Mouse (Mus musculus) heart, embryonic 14.5 days (tissue): ENCODE results near the gene Tns3. TPM values are rescaled to one million over a fixed set of nuclear protein-coding genes. Genes with fewer than 3 reads are reported as not detected.

Experiments
- ATAC-seq: fragments of 200-750 bp; cut with Nextera tagmentation; 2 replicates; pipeline ENCODE4 v1.8.0; 2017; ENCODE audit warnings: low read depth, moderate TSS enrichment; ENCODE audit not compliant: insufficient number of reproducible peaks, insufficient read depth, low FRiP score
- H3K27ac ChIP-seq, 2 experiments: fragments of 200-500 bp in 1 of 2; fragments of 300-500 bp in 1 of 2; sonication (generic) in 1 of 2; replicated peaks in 1 of 2; 2 replicates each; pipeline ENCODE4 v1.5.1; 2012 to 2014; ENCODE audit warnings: low read depth in 2 of 2, low read length in 2 of 2, control low read depth in 1 of 2, mild to moderate bottlenecking in 1 of 2, mixed read lengths in 1 of 2; ENCODE audit not compliant: control insufficient read depth in 1 of 2, insufficient read depth in 1 of 2
- H3K27me3 ChIP-seq: fragments of 300-500 bp; sonication (generic); 2 replicates; pipeline ENCODE4 v1.6.1; 2014; ENCODE audit warnings: mild to moderate bottlenecking, low read length, control low read depth; ENCODE audit not compliant: control insufficient read depth, insufficient read depth
- H3K36me3 ChIP-seq: fragments of 300-500 bp; sonication (generic); 2 replicates; pipeline ENCODE4 v1.6.1; 2014; ENCODE audit warnings: mild to moderate bottlenecking, control low read depth, low read length, mixed read lengths; ENCODE audit not compliant: control insufficient read depth, insufficient read depth
- H3K4me1 ChIP-seq, 2 experiments: fragments of 200-500 bp in 1 of 2; fragments of 300-500 bp in 1 of 2; sonication (generic) in 1 of 2; 2 replicates each; pipeline ENCODE4 v1.6.1; 2012 to 2014; ENCODE audit warnings: low read length in 2 of 2, control low read depth in 1 of 2, mixed read lengths in 1 of 2; ENCODE audit not compliant: control insufficient read depth in 2 of 2, insufficient read depth in 2 of 2
- H3K4me2 ChIP-seq: fragments of 300-500 bp; sonication (generic); 2 replicates; pipeline ENCODE4 v1.6.1; 2014; ENCODE audit warnings: mild to moderate bottlenecking, low read length
- H3K4me3 ChIP-seq, 2 experiments: fragments of 200-500 bp in 1 of 2; fragments of 300-500 bp in 1 of 2; sonication (generic) in 1 of 2; 2 replicates each; pipeline ENCODE4 v1.5.1; 2012 to 2014; ENCODE audit warnings: low read length in 2 of 2, mild to moderate bottlenecking in 2 of 2, control low read depth in 1 of 2, low read depth in 1 of 2, moderate library complexity in 1 of 2; ENCODE audit not compliant: control insufficient read depth in 1 of 2, insufficient read depth in 1 of 2
- H3K9ac ChIP-seq: fragments of 300-500 bp; sonication (generic); 2 replicates; pipeline ENCODE4 v1.6.1; 2014; ENCODE audit warnings: mild to moderate bottlenecking, low read length
- H3K9me3 ChIP-seq: fragments of 300-500 bp; sonication (generic); 2 replicates; pipeline ENCODE4 v1.6.1; 2016; ENCODE audit warnings: low read length, control low read depth; ENCODE audit not compliant: control insufficient read depth
- WGBS: fragments of 180-500 bp; shearing (Covaris S2); extraction: QIAGEN DNeasy Blood & Tissue Kit; methylation state at CpG from one replicate; pipeline ENCODE4 v1.1.7; 2014; 5-methylcytosine and 5-hydroxymethylcytosine counted together
- polyA plus RNA-seq: library from polyadenylated mRNA; unstranded; fragments of >200 nt; fragmentation: Nextera tagmentation; extraction: Ambion mirVana; gene quantifications from 2 replicates; pipeline ENCODE4 v1.2.1, GENCODE M21; 2014

The Tns3 gene
- polyA plus RNA-seq, 1 experiment from 2014 or later, result 14.1 TPM

DNA sequence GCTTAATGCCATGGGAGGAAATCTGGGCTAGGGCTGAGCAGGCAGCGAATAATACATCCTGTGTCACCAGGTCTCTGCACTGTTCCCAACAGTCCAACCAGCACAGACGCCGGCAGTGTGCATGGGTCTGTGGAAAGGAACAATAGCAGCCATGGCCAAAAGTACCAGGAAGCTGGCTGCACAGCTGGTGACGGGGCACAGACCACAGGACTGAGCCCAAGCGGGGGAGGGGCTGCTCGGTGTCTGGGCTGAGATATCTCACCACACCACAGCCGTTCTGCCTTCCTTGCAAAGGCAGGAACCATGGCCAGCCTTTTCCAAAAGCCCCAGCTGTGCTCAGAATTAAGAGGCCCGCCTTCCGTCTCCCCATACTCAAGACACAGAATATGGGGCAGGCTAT, 107.3 kb downstream of the Tns3 start:
- no peaks in the 10 kb centered on the region for H3K27me3 ChIP-seq
- WGBS, result 33% methylated on average over 9 of the region's 9 CpGs
- no peaks in the 10 kb centered on the region for H3K9me3 ChIP-seq
- H3K9ac ChIP-seq, result no peak overlapping the region
- no peaks in the 10 kb centered on the region for H3K36me3 ChIP-seq
- H3K4me3 ChIP-seq, result no peak overlapping the region
- no peak overlapping the region for H3K27ac ChIP-seq
- H3K4me1 ChIP-seq, result peaks cover 14 to 22% of the 10 kb centered on the region in 2 experiments
- H3K4me2 ChIP-seq, result no peak overlapping the region
- ATAC-seq, result peak; percentile 65

DNA sequence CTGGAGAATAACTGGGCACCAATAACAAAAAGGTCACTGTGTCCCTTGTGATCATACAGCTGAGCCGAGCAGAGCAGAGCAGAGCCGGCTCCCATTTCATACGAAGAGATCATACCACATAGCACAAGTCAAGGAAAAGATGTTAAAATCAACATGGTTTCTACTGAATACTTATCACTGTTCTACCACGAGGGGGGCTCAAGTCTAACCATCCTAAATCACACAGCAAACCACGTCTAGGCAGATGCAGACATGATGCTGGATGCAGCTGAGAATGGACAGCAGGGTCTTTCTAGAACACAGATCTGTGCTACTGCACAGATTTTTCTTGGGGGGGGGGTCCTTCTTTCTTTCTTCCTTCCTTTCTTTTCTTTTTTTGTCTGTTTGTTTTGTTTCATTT, 112.6 kb downstream of the Tns3 start:
- Histone ChIP-seq H3K4me2 (no peak overlapping the region), H3K4me3 (no peak overlapping the region), H3K27ac (no peak overlapping the region), H3K36me3 (peaks cover 9% of the 10 kb centered on the region; the same call in 1 of the 2 replicates), H3K27me3 (no peaks in the 10 kb centered on the region), H3K9ac (no peak overlapping the region), H3K9me3 (no peaks in the 10 kb centered on the region), H3K4me1 (peaks cover 11 to 16% of the 10 kb centered on the region in 2 experiments; a peak in 3 of 4 replicates)
- WGBS, result 82% methylated on average over 5 of the region's 5 CpGs
- ATAC-seq, result no peak

DNA sequence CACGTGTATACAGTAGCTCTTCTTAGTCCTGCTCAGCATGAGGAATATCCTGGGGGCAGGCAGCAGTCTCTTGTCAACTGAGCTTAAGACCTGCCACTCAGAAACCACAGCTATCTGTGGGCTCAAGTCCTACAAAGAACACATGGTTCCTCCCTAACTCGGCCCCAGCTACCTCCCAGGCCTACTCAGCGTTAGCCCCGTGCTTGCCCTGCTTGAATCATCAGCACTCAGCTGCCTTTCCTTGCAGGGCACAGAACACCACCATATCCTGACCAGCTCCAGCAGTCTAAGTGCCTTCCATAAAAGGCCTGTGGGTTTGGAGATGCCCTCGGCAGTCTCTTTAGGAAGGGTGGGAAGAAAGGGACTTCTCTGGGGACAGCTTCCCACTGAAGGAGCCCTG, 116.7 kb downstream of the Tns3 start:
- H3K9ac ChIP-seq, result no peak overlapping the region
- no peaks in the 10 kb centered on the region for H3K9me3 ChIP-seq
- H3K27me3 ChIP-seq, result no peaks in the 10 kb centered on the region
- H3K27ac ChIP-seq, result no peak overlapping the region
- no peak overlapping the region for H3K4me3 ChIP-seq
- H3K4me1 ChIP-seq, result peaks cover 11 to 14% of the 10 kb centered on the region in 2 experiments; a peak in 3 of 4 replicates
- no peak for ATAC-seq
- 25% methylated on average over 5 of the region's 5 CpGs for WGBS
- peaks cover 21% of the 10 kb centered on the region; the same call in 1 of the 2 replicates for H3K36me3 ChIP-seq
- H3K4me2 ChIP-seq, result no peak overlapping the region

DNA sequence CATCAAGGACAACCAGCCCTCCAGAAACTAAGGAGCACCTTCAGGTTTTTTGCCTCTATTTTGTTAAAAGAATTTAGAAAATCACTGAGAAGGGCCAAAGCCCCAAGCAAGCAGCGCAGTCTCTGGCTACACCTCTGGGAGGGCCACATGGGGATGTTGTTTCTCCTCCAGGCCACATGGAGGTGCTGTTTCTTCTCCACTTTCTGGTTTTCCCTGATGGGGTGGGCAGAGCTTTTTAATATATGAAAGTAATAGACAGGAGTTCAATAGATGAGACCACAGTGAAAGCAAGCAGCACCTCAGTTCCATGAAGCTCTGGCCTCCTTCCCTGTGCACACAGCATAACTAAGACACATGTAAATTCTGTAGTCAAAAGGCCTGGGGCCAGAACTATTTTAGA, 118.5 kb downstream of the Tns3 start:
- H3K27ac ChIP-seq, result no peak overlapping the region
- H3K27me3 ChIP-seq, result no peaks in the 10 kb centered on the region
- H3K9ac ChIP-seq, result no peak overlapping the region
- no peak overlapping the region for H3K4me2 ChIP-seq
- ATAC-seq, result no peak
- H3K9me3 ChIP-seq, result no peaks in the 10 kb centered on the region
- 94% methylated on average over 1 of the region's 1 CpGs for WGBS
- peaks cover 21% of the 10 kb centered on the region; the same call in 1 of the 2 replicates for H3K36me3 ChIP-seq
- H3K4me3 ChIP-seq, result no peak overlapping the region
- peaks cover 14 to 21% of the 10 kb centered on the region in 2 experiments for H3K4me1 ChIP-seq

DNA sequence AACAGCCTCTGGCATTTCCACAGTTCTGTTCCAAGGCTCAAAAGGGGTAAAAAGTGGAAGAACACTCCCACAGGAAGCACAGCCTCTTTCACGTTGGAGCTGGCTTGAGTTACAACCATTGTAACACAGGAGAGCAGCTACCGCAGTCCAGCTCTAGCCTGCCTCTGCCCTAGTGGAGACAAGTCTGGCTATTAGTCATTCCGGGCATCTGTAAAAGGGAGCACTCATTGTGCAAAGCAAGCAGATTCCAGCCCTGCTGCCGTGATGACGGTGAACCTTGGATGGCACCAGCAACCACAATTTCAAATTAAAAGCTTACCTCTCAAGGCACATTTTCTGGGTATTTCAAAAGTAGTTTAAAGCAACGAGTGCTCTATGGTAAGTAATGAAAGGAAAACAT, 120.0 kb downstream of the Tns3 start:
- peaks cover 21% of the 10 kb centered on the region; the same call in 1 of the 2 replicates for H3K36me3 ChIP-seq
- no peak overlapping the region for H3K27ac ChIP-seq
- H3K4me3 ChIP-seq, result no peak overlapping the region
- H3K27me3 ChIP-seq, result no peaks in the 10 kb centered on the region
- 49% methylated on average over 6 of the region's 6 CpGs for WGBS
- H3K4me2 ChIP-seq, result no peak overlapping the region
- peaks cover 16 to 27% of the 10 kb centered on the region in 2 experiments for H3K4me1 ChIP-seq
- no peak overlapping the region for H3K9ac ChIP-seq
- ATAC-seq, result no peak
- H3K9me3 ChIP-seq, result no peaks in the 10 kb centered on the region

DNA sequence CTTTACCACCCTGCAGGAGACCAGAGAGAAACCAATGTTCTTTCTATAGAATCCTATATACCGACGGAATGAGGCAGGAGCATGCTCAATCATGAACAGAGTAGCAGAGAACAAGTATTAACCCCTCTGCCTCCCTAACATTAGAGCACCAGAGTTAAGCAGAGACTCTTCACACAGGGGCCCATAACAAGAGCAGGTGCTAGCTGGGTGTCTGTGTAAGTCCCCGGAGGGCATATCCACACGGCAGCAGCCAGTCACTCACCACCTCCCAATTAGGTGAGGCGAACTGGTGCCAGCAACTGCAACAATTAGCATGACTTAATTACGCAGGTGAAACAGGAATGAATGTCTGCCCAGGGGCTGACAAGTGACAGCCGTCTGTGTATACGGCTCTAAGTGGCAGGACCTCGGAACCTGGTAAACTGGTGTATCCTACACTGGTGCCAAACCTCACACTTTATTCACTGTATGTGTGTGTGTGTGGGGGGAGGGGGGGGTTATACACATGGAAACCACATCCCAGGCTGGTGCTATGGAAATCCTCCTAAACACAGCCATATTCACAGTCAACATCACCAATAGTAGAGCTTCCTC, 123.0 kb downstream of the Tns3 start:
- Histone ChIP-seq H3K9me3 (no peaks in the 10 kb centered on the region), H3K36me3 (peaks cover 22% of the 10 kb centered on the region), H3K27ac (no peak overlapping the region), H3K9ac (no peak overlapping the region), H3K4me2 (no peak overlapping the region), H3K27me3 (no peaks in the 10 kb centered on the region), H3K4me3 (no peak overlapping the region), H3K4me1 (peaks cover 5 to 17% of the 10 kb centered on the region in 2 experiments; a peak in 2 of 4 replicates)
- WGBS, result 60% methylated on average over 9 of the region's 9 CpGs
- no peak for ATAC-seq

DNA sequence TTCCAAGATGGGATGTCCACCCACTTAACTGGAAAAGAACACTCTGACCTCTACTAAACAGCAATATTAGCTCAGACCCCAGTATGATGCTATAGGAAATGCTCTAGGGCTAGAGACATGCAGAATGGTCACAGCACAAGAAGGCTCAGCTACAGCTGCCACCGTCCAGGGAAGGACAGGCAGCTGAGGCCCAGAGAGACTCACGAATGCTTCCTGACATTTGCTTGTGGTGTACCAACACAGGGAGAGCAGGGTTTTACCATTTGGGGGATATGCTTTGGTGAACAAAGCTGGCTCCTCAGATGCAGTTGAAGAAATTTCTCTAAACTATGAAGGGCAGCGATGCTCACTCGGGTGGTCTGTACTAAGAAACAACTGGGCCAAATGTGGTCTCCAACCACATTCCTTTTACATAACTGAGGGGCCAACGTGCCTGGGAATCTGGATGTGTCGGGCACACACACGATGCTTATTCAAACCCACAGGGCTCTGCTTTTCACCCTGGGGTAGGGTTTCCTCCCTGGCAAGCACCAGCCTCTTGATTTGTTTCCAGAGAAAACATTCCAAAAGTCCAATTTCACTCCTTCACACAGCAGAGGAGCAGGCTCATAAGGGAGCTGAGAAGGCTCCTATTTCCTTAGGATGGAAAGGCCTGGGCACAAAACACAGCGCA, 124.6 kb downstream of the Tns3 start:
- H3K9ac ChIP-seq, result no peak overlapping the region; the same call in 1 of the 2 replicates
- no peak overlapping the region for H3K27ac ChIP-seq
- 51% methylated on average over 8 of the region's 8 CpGs for WGBS
- H3K27me3 ChIP-seq, result no peaks in the 10 kb centered on the region
- ATAC-seq, result no peak
- H3K9me3 ChIP-seq, result no peaks in the 10 kb centered on the region
- peaks cover 25% of the 10 kb centered on the region for H3K36me3 ChIP-seq
- no peak overlapping the region for H3K4me2 ChIP-seq
- H3K4me3 ChIP-seq, result no peak overlapping the region
- H3K4me1 ChIP-seq, result peaks cover 5 to 17% of the 10 kb centered on the region in 2 experiments; a peak in 2 of 4 replicates
